Mouse (Mus musculus) ovary, postnatal 14 days (tissue): ENCODE data around the gene Gm20481.
A peak's percentile ranks its signal among the peaks of the same experiment; 100 is the strongest.
"Not testable (repeated sequence)": the region's sequence is repeated elsewhere in the genome, so short reads cannot be mapped to it uniquely, and the experiment has no call there.

Experiments
- DNase-seq: peaks from one replicate; pipeline ENCODE4 v3.0.0; 2022; ENCODE audit warnings: low spot score

Gene Gm20481

GRCm38 (mm10) chr17:34975581-34976492 lies 6.1 kb downstream of the Gm20481 start:
- no peak for DNase-seq

GRCm38 (mm10) chr17:34977000-34977399 lies 7.3 kb downstream of the Gm20481 start:
- DNase-seq: no peak

GRCm38 (mm10) chr17:34978239-34978638 lies 8.5 kb downstream of the Gm20481 start:
- no peak for DNase-seq

- DNase-seq: no peak
These were observed 9.9 kb downstream of the Gm20481 start for GRCm38 (mm10) chr17:34979631-34980030.

GRCm38 (mm10) chr17:34980655-34981054 lies 10.9 kb downstream of the Gm20481 start:
- no peak for DNase-seq

GRCm38 (mm10) chr17:34981690-34982180 lies 12.0 kb downstream of the Gm20481 start, which contains the start of gene Lsm2:
Gene Lsm2, plus strand, starts transcription at chr17:34981862.
- DNase-seq: peak; percentile 82

GRCm38 (mm10) chr17:34982328-34982727 lies 12.6 kb downstream of the Gm20481 start:
- no peak for DNase-seq

- no peak for DNase-seq
These were observed 14.5 kb downstream of the Gm20481 start for GRCm38 (mm10) chr17:34984218-34984617.

GRCm38 (mm10) chr17:34994751-34995150 lies 25.0 kb downstream of the Gm20481 start:
- no peak for DNase-seq

- DNase-seq: not testable (repeated sequence)
These were observed 25.5 kb downstream of the Gm20481 start for GRCm38 (mm10) chr17:34995192-34995591.

- not testable (repeated sequence) for DNase-seq
These were observed 26.2 kb downstream of the Gm20481 start for GRCm38 (mm10) chr17:34995927-34996326.

- no peak for DNase-seq
These were observed 26.9 kb downstream of the Gm20481 start for GRCm38 (mm10) chr17:34996411-34997141.

- no peak for DNase-seq
These were observed 27.4 kb downstream of the Gm20481 start for GRCm38 (mm10) chr17:34997142-34997483.

GRCm38 (mm10) chr17:34998526-34999430 lies 29.1 kb downstream of the Gm20481 start:
- no peak for DNase-seq

- DNase-seq: not testable (repeated sequence)
These were observed 30.4 kb downstream of the Gm20481 start for GRCm38 (mm10) chr17:34999871-35000716.

GRCm38 (mm10) chr17:35000717-35001451 lies 31.2 kb downstream of the Gm20481 start, which contains the start of gene Vars:
Gene Vars, plus strand, starts transcription at chr17:35000987.
- peak; percentile 89 for DNase-seq

GRCm38 (mm10) chr17:35001452-35002152 lies 31.9 kb downstream of the Gm20481 start:
- DNase-seq: no peak

GRCm38 (mm10) chr17:35002153-35002865 lies 32.6 kb downstream of the Gm20481 start:
- no peak for DNase-seq
